Mouse (Mus musculus) spleen, postnatal 14 days (tissue): Measurements from ENCODE around the gene Cnn2.

ENCODE experiments used
- DNase-seq, 2 experiments: peaks; one replicate each; pipeline ENCODE4 v3.0.0; 2021 to 2022; ENCODE audit warnings: low spot score in 2 of 2

The Cnn2 gene

DNA sequence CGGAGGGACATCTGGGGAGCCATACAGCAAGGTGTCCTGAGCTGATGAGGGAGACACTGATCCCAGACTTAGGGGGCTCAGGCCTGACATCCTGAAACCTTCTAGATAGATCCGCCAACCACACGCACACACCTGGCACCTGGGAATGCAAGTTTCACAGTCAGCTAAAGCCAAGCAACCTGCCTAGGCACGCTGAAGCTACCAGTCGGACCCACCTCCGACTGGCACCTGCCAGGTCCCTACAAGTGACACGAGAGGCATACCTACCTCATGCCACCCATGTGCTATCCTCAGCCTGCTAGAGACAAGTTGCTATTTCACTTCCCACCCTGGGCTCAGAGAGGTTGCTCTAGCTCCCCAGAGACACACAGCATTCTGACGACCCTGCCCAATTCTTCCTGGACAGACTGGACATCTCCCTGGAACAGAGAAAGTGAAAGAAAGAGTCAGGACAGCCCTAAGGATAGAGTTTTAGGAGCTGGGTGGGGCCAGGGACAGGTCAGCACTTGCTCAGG is 945 bp downstream of the Cnn2 start:
- DNase-seq = no peak

DNA sequence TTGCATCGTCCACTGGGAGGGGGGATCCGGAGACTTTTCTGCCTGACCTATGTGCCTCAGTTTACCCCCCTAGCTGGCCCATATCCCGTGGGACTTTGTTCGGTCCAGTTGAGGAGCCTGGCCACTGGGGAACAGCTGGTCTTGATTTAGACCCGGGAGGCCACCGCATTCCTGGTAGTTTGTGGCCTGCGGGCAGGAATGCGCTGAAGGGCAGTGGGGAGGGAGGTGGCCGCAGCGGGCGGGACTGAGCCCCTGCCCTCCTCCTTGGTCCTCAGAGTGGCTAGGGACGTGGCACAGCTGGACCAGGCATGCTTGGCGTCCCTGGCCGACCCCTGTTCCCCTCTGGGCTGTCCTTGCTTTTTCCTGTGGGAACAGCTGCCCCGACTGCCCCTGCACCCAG is 1.5 kb downstream of the Cnn2 start:
- DNase-seq = no peak

DNA sequence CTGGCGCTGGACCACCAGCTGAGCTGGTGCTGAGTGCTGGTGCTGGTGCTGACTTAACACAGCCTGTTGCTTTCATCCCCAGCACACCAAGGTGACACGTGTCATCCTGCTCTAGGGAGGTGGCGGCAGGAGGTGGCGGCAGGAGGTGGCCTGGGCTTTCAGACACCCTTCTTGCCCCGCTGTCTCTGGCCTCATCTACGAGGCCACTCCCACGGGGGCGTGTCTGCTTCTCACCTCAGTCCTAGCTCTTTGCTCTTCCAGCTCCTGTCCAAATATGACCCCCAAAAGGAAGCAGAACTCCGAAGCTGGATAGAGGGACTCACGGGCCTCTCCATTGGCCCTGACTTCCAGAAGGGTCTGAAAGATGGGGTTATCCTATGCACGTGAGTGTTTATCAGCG is 2.7 kb downstream of the Cnn2 start:
- no peak for DNase-seq

DNA sequence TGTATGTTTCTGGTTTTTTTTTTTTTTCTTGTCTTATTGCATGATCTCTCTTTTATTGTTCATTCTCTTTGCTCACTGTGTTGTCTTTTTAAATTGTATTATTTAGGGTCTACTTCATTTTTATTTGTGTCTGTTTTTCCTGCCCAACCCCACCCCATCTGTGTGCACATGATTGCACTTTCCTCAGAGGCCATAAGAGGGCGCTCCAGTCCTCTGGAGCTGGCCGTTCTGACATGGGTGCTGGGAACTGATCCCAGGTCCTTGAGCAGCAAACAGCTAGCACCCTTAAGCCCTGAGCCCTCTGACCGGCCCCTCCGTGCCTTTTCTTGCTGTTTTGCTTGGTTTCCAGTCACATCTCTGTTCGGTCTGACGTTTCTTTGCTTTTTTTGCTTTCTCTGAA is 3.2 kb downstream of the Cnn2 start:
- DNase-seq = no peak

DNA sequence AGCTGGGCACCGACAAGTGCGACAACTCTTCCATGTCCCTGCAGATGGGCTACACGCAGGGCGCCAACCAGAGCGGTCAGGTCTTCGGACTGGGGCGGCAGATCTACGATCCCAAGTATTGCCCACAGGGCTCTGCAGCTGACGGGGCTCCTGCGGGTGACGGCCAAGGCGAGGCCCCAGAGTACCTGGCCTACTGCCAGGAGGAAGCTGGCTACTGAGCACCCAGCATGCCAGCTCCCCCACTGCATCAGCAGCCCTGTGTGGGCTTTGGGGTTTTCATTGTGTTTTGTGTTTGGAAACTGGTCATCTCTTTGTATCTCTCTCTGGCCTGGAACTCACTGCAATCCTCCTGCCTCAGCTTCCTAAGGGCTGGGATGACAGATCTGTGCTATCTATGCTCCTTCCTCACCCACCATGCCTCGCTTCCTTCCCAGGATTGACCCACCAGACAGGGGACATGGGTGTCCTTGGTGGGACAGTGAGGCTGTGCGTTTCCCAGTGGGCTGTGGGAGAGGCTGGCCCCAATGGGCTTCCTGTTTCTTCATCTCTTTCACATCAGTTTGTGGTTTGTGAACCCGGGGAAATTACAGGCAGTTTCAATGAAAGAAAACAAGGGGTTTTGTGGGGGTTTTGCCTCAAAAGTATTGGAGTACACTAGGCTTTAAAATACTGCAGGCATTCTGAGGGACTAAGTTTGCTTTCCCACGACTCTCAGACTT is 6.2 kb downstream of the Cnn2 start:
- DNase-seq = no peak

DNA sequence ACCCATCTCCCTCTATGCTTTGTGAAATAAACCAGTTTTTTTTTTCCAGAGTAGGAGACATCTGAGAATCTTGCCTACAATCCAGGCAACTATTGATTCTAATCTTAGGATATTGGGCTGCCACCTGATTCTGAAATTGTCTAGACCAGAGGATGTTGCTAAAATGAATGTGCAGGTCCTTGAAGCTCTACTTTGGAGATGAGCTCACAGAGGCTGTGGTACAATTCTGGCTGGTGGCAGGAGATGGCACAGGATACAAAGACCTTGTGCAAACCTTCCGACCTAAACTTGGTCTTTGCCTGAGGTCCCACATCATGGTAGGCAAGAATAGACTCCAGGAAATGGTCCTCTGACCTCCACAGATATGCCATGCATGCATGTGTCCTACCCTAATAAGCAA is 7.3 kb downstream of the Cnn2 start:
- no peak for DNase-seq

DNA sequence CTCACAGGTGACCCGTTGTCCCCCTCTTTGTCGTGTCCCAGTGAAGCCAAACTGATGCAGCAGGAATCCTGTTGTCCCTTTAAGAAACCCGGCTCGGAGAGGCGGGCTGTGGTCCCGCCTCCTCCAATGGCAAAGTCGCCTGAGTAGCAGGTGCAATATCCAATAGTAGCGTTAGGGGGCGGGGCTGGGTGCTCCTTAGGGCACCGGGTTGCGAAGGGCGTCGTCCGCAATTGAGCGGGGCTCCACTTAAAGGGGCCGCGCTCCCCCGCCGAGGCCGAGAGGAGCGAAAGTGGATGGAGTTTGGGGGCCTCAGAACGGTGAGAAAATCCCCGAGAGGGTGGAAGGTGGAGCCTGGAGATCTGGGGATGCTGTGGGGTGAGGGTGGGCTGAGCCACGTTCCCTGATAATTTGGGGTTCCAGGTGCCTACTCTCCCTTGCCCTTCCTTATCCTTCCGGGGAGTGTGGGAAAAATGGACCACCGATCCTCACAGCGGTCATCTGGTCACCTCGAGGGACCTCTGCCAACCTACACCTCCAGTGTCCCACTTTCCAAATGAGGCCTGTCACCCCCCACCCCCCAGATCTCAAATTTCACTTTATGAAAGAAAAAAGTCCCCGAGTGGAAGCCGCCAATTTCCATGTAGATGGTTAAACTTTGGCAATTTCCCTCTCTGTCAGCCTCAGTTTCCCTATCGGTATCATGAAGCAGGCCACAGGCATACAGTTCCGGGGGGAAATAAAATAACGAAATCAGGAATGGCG is 8.1 kb downstream of the Cnn2 start, which contains the start of gene Abca7:
TSS of gene Abca7 (plus strand) at position 223 of the 762 bp plus-strand sequence.
- DNase-seq = peak; percentile 96 to 99

DNA sequence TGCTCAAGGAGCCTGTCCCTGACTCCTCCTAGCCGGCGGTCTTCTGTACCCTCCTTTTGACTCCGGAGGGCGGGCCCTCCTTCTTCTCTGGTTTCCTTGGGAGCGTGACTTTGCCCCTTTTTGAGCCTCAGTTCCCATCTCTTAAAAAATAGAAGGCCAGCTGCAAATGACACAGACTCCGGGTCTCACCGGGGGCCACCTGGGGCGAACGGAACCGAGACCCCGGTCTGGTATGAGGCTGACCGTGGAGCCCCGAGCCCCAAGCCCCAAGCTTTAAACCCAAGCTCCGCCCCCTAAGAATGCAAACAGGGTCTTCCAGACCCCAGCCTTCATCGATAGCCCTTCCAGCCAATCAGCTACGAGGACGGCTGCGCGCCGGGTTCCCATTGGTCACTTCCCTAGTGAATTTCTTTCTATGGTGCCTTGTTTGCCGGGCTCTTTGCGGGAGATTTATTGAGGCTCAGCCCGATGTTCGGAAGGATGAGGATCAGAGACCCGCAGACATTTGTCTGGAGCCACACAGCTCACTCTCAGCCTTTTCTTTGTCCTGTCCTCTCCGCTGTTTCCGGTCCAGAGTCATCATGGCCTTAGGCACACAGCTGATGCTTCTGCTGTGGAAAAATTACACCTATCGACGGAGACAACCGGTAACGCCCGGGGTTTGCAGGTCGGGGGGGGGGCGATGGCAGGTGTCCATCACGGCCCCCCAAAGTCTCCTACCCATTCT is 8.8 kb downstream of the Cnn2 start:
- DNase-seq = peak; percentile 65 to 67

DNA sequence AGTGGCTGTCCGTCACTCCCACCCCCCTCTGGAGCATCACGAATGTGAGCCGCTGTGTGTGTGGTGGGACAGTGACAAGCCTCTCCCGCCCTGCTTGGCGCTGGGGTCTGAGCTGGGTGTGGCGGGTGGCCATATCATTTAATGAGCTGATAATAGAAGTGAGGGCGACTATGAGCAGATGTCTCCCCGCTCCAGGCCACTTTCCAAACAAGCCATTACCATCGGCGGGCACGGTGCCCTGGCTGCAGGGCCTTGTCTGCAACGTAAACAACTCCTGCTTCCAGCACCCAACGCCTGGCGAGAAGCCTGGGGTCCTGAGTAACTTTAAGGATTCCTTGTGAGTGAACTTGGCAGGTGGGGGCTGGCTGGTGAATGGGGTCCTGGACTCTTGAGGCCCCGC is 9.4 kb downstream of the Cnn2 start:
- no peak for DNase-seq

DNA sequence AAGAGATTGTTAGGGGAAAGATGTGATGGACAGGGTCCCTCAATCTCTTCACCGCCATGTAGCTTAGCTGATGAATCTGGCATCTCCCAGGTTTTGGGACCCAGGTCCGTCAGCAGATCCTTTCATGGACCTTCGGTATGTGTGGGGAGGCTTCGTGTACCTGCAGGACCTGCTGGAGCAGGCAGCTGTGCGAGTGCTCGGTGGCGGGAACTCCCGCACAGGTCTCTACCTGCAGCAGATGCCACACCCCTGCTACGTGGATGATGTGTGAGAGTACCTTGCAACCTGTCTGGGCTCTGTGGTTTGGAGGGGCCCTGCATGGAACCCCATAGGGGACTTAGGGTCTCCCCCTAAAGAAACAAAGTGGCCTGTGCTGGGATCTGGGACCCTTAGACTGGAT is 13.6 kb downstream of the Cnn2 start:
- no peak for DNase-seq

DNA sequence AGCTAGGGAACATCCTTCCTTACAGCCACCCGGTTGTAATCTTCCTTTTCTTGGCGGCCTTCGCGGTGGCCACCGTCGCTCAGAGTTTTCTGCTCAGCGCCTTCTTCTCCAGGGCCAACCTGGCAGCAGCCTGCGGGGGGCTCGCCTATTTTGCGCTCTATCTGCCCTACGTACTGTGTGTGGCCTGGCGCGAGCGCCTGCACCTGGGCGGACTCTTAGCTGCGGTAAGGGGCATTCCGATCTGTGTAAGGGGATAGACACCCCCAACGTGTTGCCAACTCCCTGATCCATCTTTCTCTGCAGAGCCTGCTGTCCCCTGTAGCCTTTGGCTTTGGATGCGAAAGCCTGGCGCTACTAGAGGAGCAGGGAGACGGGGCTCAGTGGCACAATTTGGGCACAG is 14.4 kb downstream of the Cnn2 start:
- DNase-seq = no peak

DNA sequence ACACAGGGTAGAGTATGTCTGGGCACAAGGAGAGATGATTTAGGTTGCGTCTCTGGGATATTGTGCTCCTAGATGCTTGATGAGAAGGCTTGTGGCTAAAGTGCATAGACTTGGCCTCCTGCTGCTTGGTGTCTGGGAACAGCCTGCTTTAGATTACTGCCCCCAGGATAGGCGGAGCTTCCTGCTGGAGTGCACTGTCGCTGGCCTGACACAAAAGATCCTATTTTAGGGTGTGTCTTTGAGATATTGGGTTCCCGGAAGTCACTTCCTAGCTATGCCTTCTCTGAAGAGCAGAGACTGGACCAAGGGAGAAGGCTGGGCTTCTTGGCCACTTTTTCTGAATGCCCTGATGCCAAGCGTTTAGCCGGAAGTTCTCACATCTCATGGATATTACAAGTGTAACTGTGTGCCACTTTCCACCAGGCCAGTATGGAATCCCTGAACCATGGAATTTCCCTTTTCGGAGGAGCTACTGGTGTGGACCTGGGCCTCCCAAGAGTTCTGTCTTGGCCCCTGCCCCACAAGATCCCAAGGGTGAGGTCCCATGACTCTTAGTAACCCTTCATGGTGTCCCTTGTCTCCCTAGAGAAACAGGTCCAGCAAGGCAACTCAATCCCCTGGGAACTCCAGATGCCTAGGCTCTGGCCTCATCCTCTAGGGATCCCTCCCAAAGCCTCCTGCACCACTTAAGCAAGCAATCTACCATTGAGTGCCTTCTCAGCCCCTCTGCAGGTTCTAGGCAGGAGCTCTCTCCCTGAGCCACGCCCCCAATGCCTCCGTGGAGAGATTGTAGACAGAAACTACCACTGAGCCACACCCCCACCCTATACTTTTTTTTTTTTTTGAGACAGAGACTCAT is 15.2 kb downstream of the Cnn2 start:
- DNase-seq = no peak

DNA sequence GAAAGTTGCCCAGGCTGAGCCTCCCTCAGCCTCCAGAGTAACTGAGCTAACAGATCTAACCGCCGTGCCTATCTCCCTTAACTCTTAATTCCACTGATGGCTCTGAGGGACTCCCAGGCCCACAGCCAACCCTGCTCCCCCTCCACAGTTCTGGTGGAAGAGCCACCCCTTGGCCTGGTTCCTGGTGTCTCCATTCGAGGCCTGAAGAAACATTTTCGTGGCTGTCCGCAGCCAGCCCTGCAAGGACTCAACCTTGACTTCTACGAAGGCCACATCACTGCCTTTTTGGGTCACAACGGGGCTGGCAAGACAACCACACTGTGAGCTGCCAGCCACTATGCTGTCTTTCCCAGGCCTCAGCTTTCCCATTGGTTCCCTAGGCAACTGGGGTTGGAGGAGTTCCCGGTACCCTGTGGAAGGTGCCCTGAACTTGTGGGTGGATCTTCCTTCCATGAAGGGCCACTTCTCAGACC is 15.9 kb downstream of the Cnn2 start:
- no peak for DNase-seq

DNA sequence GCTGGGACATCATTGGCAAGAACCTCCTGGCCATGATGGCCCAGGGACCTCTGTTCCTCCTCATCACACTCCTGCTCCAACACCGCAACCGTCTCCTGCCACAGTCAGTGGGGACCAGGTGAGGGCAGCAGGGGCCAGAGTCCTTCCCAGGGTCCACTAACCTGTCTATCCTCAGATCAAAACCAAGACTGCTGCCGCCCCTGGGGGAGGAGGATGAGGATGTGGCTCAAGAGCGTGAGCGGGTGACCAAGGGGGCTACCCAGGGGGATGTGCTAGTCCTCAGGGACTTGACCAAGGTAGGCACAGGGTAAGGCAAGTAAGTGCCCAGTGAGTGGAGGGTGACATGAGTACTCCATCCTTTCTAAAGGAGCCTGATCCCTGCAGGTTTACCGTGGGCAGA is 23.4 kb downstream of the Cnn2 start:
- DNase-seq = no peak

DNA sequence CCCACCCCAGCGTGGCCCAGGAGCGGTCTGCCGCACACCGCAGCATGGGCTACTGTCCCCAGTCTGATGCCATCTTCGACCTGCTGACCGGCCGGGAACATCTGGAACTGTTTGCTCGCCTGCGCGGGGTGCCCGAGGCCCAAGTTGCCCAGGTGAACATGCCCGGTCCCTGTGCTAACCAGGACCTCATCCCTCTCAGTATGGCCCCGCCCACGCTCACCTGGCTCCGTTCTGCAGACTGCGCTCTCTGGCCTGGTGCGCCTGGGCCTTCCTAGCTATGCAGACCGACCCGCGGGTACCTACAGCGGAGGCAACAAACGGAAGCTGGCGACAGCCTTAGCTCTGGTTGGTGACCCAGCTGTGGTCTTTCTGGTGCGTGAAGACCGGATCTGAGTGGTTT is 25.2 kb downstream of the Cnn2 start:
- DNase-seq = no peak

DNA sequence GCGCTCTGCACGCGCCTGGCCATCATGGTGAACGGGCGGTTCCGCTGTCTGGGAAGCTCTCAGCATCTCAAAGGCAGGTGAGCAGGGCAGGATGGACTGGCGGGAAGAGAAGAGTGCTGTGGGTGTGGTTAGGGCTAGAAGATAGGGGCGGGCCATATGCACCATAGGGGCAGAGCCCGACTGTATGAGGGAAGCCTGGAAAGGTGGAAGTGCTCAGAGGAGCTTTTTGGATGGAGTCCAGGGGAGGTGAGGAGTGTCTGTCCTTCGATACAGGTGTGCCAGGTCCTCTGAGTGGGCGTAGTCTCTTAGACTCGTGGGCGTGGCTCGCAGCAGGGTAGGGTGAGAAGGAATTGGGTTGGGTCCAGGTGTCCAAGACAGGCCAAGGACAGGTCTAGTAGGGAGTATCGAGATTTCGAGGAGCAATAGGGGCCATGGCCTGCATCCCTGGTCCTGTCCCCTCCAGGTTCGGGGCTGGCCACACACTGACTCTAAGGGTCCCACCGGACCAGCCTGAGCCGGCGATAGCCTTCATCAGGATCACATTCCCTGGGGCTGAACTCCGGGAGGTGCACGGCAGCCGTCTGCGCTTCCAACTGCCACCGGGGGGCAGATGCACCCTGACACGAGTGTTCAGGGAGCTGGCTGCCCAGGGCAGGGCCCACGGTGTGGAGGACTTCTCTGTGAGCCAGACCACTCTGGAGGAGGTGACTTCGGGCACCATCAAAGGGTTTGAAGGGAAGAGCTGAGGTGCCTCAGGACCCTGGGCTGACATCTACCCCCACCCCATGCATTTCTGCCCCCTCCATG is 26.3 kb downstream of the Cnn2 start:
- DNase-seq = no peak

DNA sequence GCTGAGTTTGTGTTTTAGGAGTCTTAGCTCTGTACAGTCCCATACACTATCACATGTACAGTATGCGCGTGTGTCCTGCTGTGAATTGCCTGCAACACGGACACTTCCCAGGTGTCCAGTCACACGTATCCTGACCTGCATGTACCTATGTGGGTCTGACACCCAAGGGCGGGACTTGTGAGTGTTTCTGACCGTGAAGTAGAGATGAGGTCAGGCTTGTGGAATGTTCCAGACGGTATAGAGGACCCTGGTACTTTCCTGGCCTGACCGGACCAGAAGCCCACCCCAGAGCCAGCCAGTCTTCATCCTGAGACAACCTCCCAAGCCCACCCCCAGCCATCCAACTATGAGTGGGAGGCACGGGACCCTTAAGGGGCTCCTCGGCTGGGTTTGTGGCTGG is 27.2 kb downstream of the Cnn2 start:
- DNase-seq = no peak

DNA sequence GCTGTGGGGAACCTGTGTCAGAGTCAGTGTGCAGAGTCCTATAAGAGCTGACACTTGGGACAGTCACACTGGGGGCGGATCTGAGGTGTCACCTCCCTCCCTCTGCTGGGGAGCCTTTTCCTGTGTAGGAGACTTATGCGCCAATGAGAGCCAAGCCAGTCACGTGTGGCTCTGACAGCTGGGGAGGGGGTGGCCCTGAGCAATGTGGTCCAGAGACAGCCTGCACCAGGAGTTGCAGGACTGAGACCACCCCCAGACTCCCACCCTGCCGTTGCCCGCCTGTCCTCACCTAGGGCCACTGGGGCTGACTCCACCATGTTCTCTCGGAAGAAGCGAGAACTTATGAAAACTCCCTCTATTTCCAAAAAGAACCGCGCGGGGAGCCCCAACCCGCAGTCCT is 28.1 kb downstream of the Cnn2 start, which contains the start of gene Arhgap45:
TSS of gene Arhgap45 (plus strand) at position 143 of the 400 bp plus-strand sequence.
- peak; percentile 59 to 70 for DNase-seq

DNA sequence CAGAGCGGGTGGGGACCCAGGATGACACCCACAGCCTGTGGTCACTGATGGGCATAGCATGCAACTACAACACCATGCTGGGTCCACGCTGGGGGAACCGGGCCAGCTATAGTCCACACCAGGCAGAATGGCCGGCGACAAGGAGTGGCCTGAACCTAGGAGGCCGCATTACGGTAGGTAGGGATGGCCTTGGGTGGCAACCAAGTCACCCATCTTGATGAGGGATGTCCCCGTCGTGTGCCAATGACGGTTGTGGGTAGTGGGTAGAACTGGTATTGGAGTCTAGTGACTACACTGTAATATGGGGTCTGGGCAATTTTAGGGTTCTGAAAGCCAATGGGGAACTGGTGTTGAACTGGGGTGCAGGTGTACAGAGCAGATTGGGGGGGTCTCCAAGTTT is 28.5 kb downstream of the Cnn2 start:
- DNase-seq = no peak

DNA sequence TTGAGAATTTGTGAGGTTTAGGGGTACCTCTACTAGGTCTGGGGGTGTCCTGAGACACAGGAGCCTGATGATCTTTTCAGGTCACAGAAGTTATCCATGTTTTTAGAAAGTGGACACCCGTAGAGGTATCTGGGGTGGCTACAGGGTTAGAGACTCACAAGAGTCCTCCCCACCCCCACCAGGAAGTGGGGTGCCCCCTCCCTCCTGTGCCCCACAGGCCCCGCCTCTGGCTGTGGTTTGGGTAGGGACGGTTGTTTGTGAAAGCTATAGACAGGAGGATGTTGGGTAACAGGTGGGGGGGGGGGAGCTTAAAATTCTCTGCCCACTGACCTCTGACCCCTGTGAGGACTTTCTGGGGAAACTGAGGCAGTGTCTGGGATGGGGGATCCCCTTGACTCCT is 29.0 kb downstream of the Cnn2 start:
- DNase-seq = peak; percentile 71 to 83
